Mouse (Mus musculus) embryonic facial prominence, embryonic 15.5 days (tissue): ENCODE data around the gene Atp4a. TPM values are rescaled to one million over a fixed set of nuclear protein-coding genes. Genes with fewer than 3 reads are reported as not detected.

Experiments
- ATAC-seq: fragments of 200-750 bp; cut with Nextera tagmentation; 2 replicates; pipeline ENCODE4 v1.8.0; 2017; ENCODE audit warnings: low read depth, moderate TSS enrichment; ENCODE audit not compliant: insufficient number of reproducible peaks, low FRiP score, low TSS enrichment
- H3K27ac ChIP-seq: fragments of 300-500 bp; sonication (generic); replicated peaks from 2 replicates; pipeline ENCODE4 v1.5.1; 2015; ENCODE audit warnings: mild to moderate bottlenecking, inconsistent platforms
- H3K27me3 ChIP-seq: fragments of 300-500 bp; sonication (generic); 2 replicates; pipeline ENCODE4 v1.6.1; 2015; ENCODE audit warnings: inconsistent platforms
- H3K36me3 ChIP-seq: fragments of 300-500 bp; sonication (generic); 2 replicates; pipeline ENCODE4 v1.6.1; 2015; ENCODE audit warnings: mild to moderate bottlenecking, inconsistent platforms
- H3K4me1 ChIP-seq: fragments of 300-500 bp; sonication (generic); 2 replicates; pipeline ENCODE4 v1.6.1; 2015; ENCODE audit warnings: inconsistent platforms
- H3K4me2 ChIP-seq: fragments of 300-500 bp; sonication (generic); replicated peaks from 2 replicates; pipeline ENCODE4 v1.6.1; 2015; ENCODE audit warnings: mild to moderate bottlenecking, inconsistent platforms
- H3K4me3 ChIP-seq: fragments of 300-500 bp; sonication (generic); replicated peaks from 2 replicates; pipeline ENCODE4 v1.5.1; 2015; ENCODE audit warnings: mild to moderate bottlenecking, inconsistent platforms
- H3K9ac ChIP-seq: fragments of 300-500 bp; sonication (generic); 2 replicates; pipeline ENCODE4 v1.6.1; 2015; ENCODE audit warnings: inconsistent platforms
- H3K9me3 ChIP-seq: fragments of 300-500 bp; sonication (generic); replicated peaks from 2 replicates; pipeline ENCODE4 v1.6.1; 2016; ENCODE audit warnings: inconsistent platforms
- WGBS: fragments of 180-500 bp; shearing (Covaris S2); methylation state at CpG from one replicate; pipeline ENCODE4 v1.1.7; 2015; 5-methylcytosine and 5-hydroxymethylcytosine counted together
- polyA plus RNA-seq: library from polyadenylated mRNA; unstranded; fragments of >200 nt; fragmentation: Nextera tagmentation; extraction: Ambion mirVana; gene quantifications from 2 replicates; pipeline ENCODE4 v1.2.1, GENCODE M21; 2015

The Atp4a gene
- polyA plus RNA-seq: 0.29 and 0.63 TPM in 2 replicates

GRCm38 (mm10) chr7:30711942-30712341 lies at the start of gene Atp4a:
TSS of gene Atp4a (plus strand) at chr7:30712209.
- Histone ChIP-seq H3K27me3 (peaks cover 20% of the 10 kb centered on the region), H3K36me3 (no peaks in the 10 kb centered on the region), H3K9me3 (no peaks in the 10 kb centered on the region), H3K4me3 (no peak within 1 kb of the TSS), H3K27ac (no peak within 1 kb of the TSS), H3K4me2 (no peak within 1 kb of the TSS), H3K4me1 (peaks cover 1% of the 10 kb centered on the region), H3K9ac (no peak within 1 kb of the TSS)
- 82% methylated on average over 3 of the region's 3 CpGs for WGBS
- ATAC-seq: no peak

GRCm38 (mm10) chr7:30664529-30665200 lies 47.3 kb upstream of the Atp4a start, which contains the start of gene Haus5:
TSS of gene Haus5 (minus strand) at chr7:30664994.
- peak within 1 kb of the TSS; percentile 87 for H3K4me2 ChIP-seq
- H3K9me3 ChIP-seq: no peaks in the 10 kb centered on the region
- ATAC-seq: peak; percentile 90
- H3K27me3 ChIP-seq: no peaks in the 10 kb centered on the region
- WGBS: under 1% methylated on average over 34 of the region's 34 CpGs
- peak within 1 kb of the TSS; percentile 86 for H3K9ac ChIP-seq
- H3K27ac ChIP-seq: 0 out of 2 replicates have a peak within 1 kb of the TSS, but pooled peaks have one; percentile 44
- peak within 1 kb of the TSS; percentile 79 for H3K4me3 ChIP-seq
- peaks cover 27% of the 10 kb centered on the region for H3K36me3 ChIP-seq
- peaks cover 14% of the 10 kb centered on the region; the same call in 1 of the 2 replicates for H3K4me1 ChIP-seq

- Histone ChIP-seq H3K4me3 (peak overlapping the region; percentile 79), H3K36me3 (peaks cover 21% of the 10 kb centered on the region), H3K9me3 (no peaks in the 10 kb centered on the region), H3K27ac (0 out of 2 replicates have a peak overlapping the region, but pooled peaks have one; percentile 44), H3K4me2 (peak overlapping the region; percentile 87), H3K9ac (peak overlapping the region; percentile 86), H3K4me1 (peaks cover 14% of the 10 kb centered on the region; the same call in 1 of the 2 replicates), H3K27me3 (no peaks in the 10 kb centered on the region)
- no peak for ATAC-seq
- WGBS: 9% methylated on average over 11 of the region's 11 CpGs
Measured at GRCm38 (mm10) chr7:30665321-30665720, 46.7 kb upstream of the Atp4a start.

- H3K4me1 ChIP-seq: peaks cover 10% of the 10 kb centered on the region; the same call in 1 of the 2 replicates
- ATAC-seq: no peak
- no peak overlapping the region for H3K27ac ChIP-seq
- no peaks in the 10 kb centered on the region for H3K27me3 ChIP-seq
- no peak overlapping the region for H3K4me3 ChIP-seq
- H3K9ac ChIP-seq: no peak overlapping the region
- WGBS: 38% methylated on average over 3 of the region's 3 CpGs
- H3K36me3 ChIP-seq: no peaks in the 10 kb centered on the region
- H3K4me2 ChIP-seq: no peak overlapping the region
- H3K9me3 ChIP-seq: no peaks in the 10 kb centered on the region
Measured at GRCm38 (mm10) chr7:30669229-30669628, 42.8 kb upstream of the Atp4a start.

- Histone ChIP-seq H3K4me1 (no peaks in the 10 kb centered on the region), H3K4me3 (no peak within 1 kb of the TSS), H3K4me2 (no peak within 1 kb of the TSS), H3K27me3 (no peaks in the 10 kb centered on the region; the same call in 1 of the 2 replicates), H3K9me3 (no peaks in the 10 kb centered on the region), H3K9ac (no peak within 1 kb of the TSS), H3K27ac (no peak within 1 kb of the TSS), H3K36me3 (no peaks in the 10 kb centered on the region)
- 71% methylated on average over 9 of the region's 9 CpGs for WGBS
- no peak for ATAC-seq
Measured at GRCm38 (mm10) chr7:30671480-30671879, 40.5 kb upstream of the Atp4a start, which contains the start of gene Pmis2. TSS of gene Pmis2 (minus strand) at chr7:30671605.

GRCm38 (mm10) chr7:30678263-30678975 lies 33.6 kb upstream of the Atp4a start:
- Histone ChIP-seq H3K4me1 (no peaks in the 10 kb centered on the region), H3K4me3 (no peak overlapping the region), H3K36me3 (no peaks in the 10 kb centered on the region), H3K9me3 (no peaks in the 10 kb centered on the region), H3K9ac (no peak overlapping the region), H3K27me3 (peaks cover 5% of the 10 kb centered on the region; the same call in 1 of the 2 replicates), H3K27ac (no peak overlapping the region), H3K4me2 (no peak overlapping the region)
- WGBS: 65% methylated on average over 5 of the region's 5 CpGs
- ATAC-seq: no peak

GRCm38 (mm10) chr7:30681897-30682296 lies 30.1 kb upstream of the Atp4a start:
- no peak overlapping the region for H3K4me3 ChIP-seq
- no peak for ATAC-seq
- H3K4me2 ChIP-seq: no peak overlapping the region
- H3K27ac ChIP-seq: no peak overlapping the region
- no peaks in the 10 kb centered on the region for H3K9me3 ChIP-seq
- no peaks in the 10 kb centered on the region for H3K36me3 ChIP-seq
- no peak overlapping the region for H3K9ac ChIP-seq
- peaks cover 8% of the 10 kb centered on the region for H3K27me3 ChIP-seq
- H3K4me1 ChIP-seq: no peaks in the 10 kb centered on the region
- WGBS: 48% methylated on average over 5 of the region's 5 CpGs

- no peak for ATAC-seq
- Histone ChIP-seq H3K9me3 (no peaks in the 10 kb centered on the region), H3K4me1 (no peaks in the 10 kb centered on the region), H3K36me3 (no peaks in the 10 kb centered on the region), H3K27me3 (peaks cover 18% of the 10 kb centered on the region), H3K4me3 (no peak overlapping the region), H3K9ac (no peak overlapping the region), H3K27ac (no peak overlapping the region), H3K4me2 (no peak overlapping the region)
- 84% methylated on average over 2 of the region's 2 CpGs for WGBS
Measured at GRCm38 (mm10) chr7:30683425-30683824, 28.6 kb upstream of the Atp4a start.

- H3K4me1 ChIP-seq: no peaks in the 10 kb centered on the region
- H3K4me2 ChIP-seq: no peak overlapping the region
- peaks cover 18% of the 10 kb centered on the region for H3K27me3 ChIP-seq
- H3K4me3 ChIP-seq: no peak overlapping the region
- H3K36me3 ChIP-seq: no peaks in the 10 kb centered on the region
- no peak overlapping the region for H3K27ac ChIP-seq
- H3K9ac ChIP-seq: no peak overlapping the region
- WGBS: 61% methylated on average over 6 of the region's 6 CpGs
- no peak for ATAC-seq
- no peaks in the 10 kb centered on the region for H3K9me3 ChIP-seq
Measured at GRCm38 (mm10) chr7:30688325-30688724, 23.7 kb upstream of the Atp4a start.

- Histone ChIP-seq H3K4me2 (no peak overlapping the region), H3K27ac (no peak overlapping the region), H3K27me3 (no peaks in the 10 kb centered on the region), H3K36me3 (no peaks in the 10 kb centered on the region), H3K9me3 (no peaks in the 10 kb centered on the region), H3K9ac (no peak overlapping the region), H3K4me1 (0 out of 2 replicates have a peak, but pooled peaks cover 5% of the 10 kb centered on the region), H3K4me3 (no peak overlapping the region)
- ATAC-seq: no peak
- 46% methylated on average over 5 of the region's 5 CpGs for WGBS
Measured at GRCm38 (mm10) chr7:30698101-30698500, 13.9 kb upstream of the Atp4a start.

GRCm38 (mm10) chr7:30698589-30698988 lies 13.4 kb upstream of the Atp4a start, which contains the start of gene 2200002J24Rik:
TSS of gene 2200002J24Rik (plus strand) at chr7:30698926.
- H3K27me3 ChIP-seq: no peaks in the 10 kb centered on the region
- H3K4me3 ChIP-seq: no peak within 1 kb of the TSS
- no peak for ATAC-seq
- H3K4me1 ChIP-seq: 0 out of 2 replicates have a peak, but pooled peaks cover 5% of the 10 kb centered on the region
- 40% methylated on average over 9 of the region's 9 CpGs for WGBS
- no peaks in the 10 kb centered on the region for H3K9me3 ChIP-seq
- H3K27ac ChIP-seq: no peak within 1 kb of the TSS
- no peak within 1 kb of the TSS for H3K9ac ChIP-seq
- H3K36me3 ChIP-seq: no peaks in the 10 kb centered on the region
- H3K4me2 ChIP-seq: no peak within 1 kb of the TSS
